Mouse (Mus musculus) CH12.LX (cell line): ENCODE measurements at regions not wholly inside any gene's neighbourhood (a gene's known extent, or its start where the extent isn't known, plus 50 kb on each side); places are given as distances from the start of the nearest gene placed in this dataset.

Source experiments
- DNase-seq: peaks from one replicate; pipeline ENCODE4 v3.0.0-alpha.2; 2013; ENCODE audit errors: extremely low read depth
- H3K27ac ChIP-seq: 2 replicates; pipeline ENCODE4 v1.5.1; 2012; ENCODE audit warnings: low read depth, mild to moderate bottlenecking, control low read depth, moderate library complexity; ENCODE audit not compliant: insufficient read depth
- H3K27me3 ChIP-seq: replicated peaks from 2 replicates; pipeline ENCODE3; 2012; ENCODE audit warnings: inconsistent platforms
- H3K36me3 ChIP-seq, 2 experiments: replicated peaks in 1 of 2; 2 replicates each; pipeline versions ENCODE3 to v1.6.1; 2012; ENCODE audit warnings: inconsistent platforms in 1 of 2, low read length in 1 of 2, mild to moderate bottlenecking in 1 of 2, mixed read lengths in 1 of 2, moderate library complexity in 1 of 2; ENCODE audit not compliant: control insufficient read depth in 1 of 2, insufficient read depth in 1 of 2
- H3K4me1 ChIP-seq, 2 experiments: 2 replicates each; pipeline ENCODE4 v1.6.1; 2012; ENCODE audit warnings: inconsistent platforms in 1 of 2, moderate library complexity in 1 of 2; ENCODE audit not compliant: insufficient read depth in 2 of 2, control insufficient read depth in 1 of 2
- H3K4me2 ChIP-seq: 2 replicates; pipeline ENCODE4 v1.6.1; 2012; ENCODE audit warnings: low read depth, mild to moderate bottlenecking, control low read depth; ENCODE audit not compliant: poor library complexity, insufficient read depth, severe bottlenecking
- H3K4me3 ChIP-seq, 3 experiments: fragments of 150-350 bp in 1 of 3; sonication (generic) in 1 of 3; replicated peaks in 1 of 3; 2 replicates each; pipeline versions ENCODE3 to v1.5.1; 2011 to 2012; ENCODE audit warnings: low read depth in 2 of 3, low read length in 2 of 3, mild to moderate bottlenecking in 2 of 3, moderate library complexity in 2 of 3, control low read depth in 1 of 3, improper control_type of control experiment in 1 of 3, inconsistent platforms in 1 of 3, mixed read lengths in 1 of 3; ENCODE audit not compliant: poor library complexity in 1 of 3
- H3K79me2 ChIP-seq: replicated peaks from 2 replicates; pipeline ENCODE4 v1.6.1; 2012; ENCODE audit warnings: mild to moderate bottlenecking, moderate library complexity; ENCODE audit not compliant: control insufficient read depth, poor library complexity, insufficient read depth, severe bottlenecking; ENCODE audit errors: extremely low read depth
- H3K9ac ChIP-seq: 2 replicates; pipeline ENCODE4 v1.6.1; 2012; ENCODE audit warnings: low read depth, mild to moderate bottlenecking, control low read depth, moderate library complexity; ENCODE audit not compliant: insufficient read depth
- H3K9me3 ChIP-seq: replicated peaks from 2 replicates; pipeline ENCODE3; 2012; ENCODE audit warnings: low read length, inconsistent platforms, mixed read lengths
- CHD1 ChIP-seq: IDR thresholded peaks from 2 replicates; pipeline ENCODE4 v1.6.1; 2012; ENCODE audit warnings: low read depth, low read length, improper control_type of control experiment, inconsistent platforms
- ELF1 ChIP-seq: IDR thresholded peaks from 2 replicates; pipeline ENCODE4 v1.6.1; 2014; ENCODE audit warnings: low read depth, mild to moderate bottlenecking, inconsistent platforms, low read length, improper control_type of control experiment
- ETS1 ChIP-seq: conservative IDR thresholded peaks from 2 replicates; pipeline ENCODE4 v1.6.1; 2012; ENCODE audit warnings: low read depth, mild to moderate bottlenecking, inconsistent platforms, low read length, improper control_type of control experiment, moderate library complexity
- IRF4 ChIP-seq: IDR thresholded peaks from 2 replicates; pipeline ENCODE4 v1.6.1; 2014; ENCODE audit warnings: low read depth, mild to moderate bottlenecking, inconsistent platforms, low read length, improper control_type of control experiment
- MAFK ChIP-seq: IDR thresholded peaks from 2 replicates; pipeline ENCODE4 v1.6.1; 2011; ENCODE audit warnings: low read length, improper control_type of control experiment; ENCODE audit not compliant: insufficient replicate concordance
- MAX ChIP-seq: IDR thresholded peaks from 2 replicates; pipeline ENCODE4 v1.6.1; 2011; ENCODE audit warnings: low read length, improper control_type of control experiment
- NRF1 ChIP-seq: IDR thresholded peaks from 2 replicates; pipeline ENCODE4 v1.6.1; 2014; ENCODE audit warnings: low read depth, mild to moderate bottlenecking, inconsistent platforms, low read length, improper control_type of control experiment, moderate library complexity
- POLR2A ChIP-seq: IDR thresholded peaks from 2 replicates; pipeline ENCODE4 v1.6.1; 2011; ENCODE audit warnings: low read depth, mild to moderate bottlenecking, improper control_type of control experiment, low read length
- RAD21 ChIP-seq: IDR thresholded peaks from 2 replicates; pipeline ENCODE4 v1.6.1; 2011; ENCODE audit warnings: low read depth, mild to moderate bottlenecking, low read length, improper control_type of control experiment, moderate library complexity
- RCOR1 ChIP-seq: conservative IDR thresholded peaks from 2 replicates; pipeline ENCODE4 v1.6.1; 2012; ENCODE audit warnings: low read depth, mild to moderate bottlenecking, inconsistent platforms, low read length, improper control_type of control experiment
- SMC3 ChIP-seq: IDR thresholded peaks from 2 replicates; pipeline ENCODE4 v1.6.1; 2011; ENCODE audit warnings: low read depth, low read length, improper control_type of control experiment
- TCF12 ChIP-seq: IDR thresholded peaks from 2 replicates; pipeline ENCODE4 v1.6.1; 2014; ENCODE audit warnings: low read depth, mild to moderate bottlenecking, inconsistent platforms, low read length, improper control_type of control experiment
- USF1 ChIP-seq: IDR thresholded peaks from 2 replicates; pipeline ENCODE4 v1.6.1; 2014; ENCODE audit warnings: low read depth, mild to moderate bottlenecking, inconsistent platforms, low read length, improper control_type of control experiment
- ZC3H11A ChIP-seq: IDR thresholded peaks from 2 replicates; pipeline ENCODE4 v1.6.1; 2012; ENCODE audit warnings: low read depth, mild to moderate bottlenecking, inconsistent platforms, low read length, improper control_type of control experiment
- dilution Hi-C: fragments of 300-500 bp; cut with MboI; formaldehyde crosslinking; loops from 2 replicates; pipeline ENCODE4 v1.14.3; 2020; ENCODE audit warnings: low sequenced_read_pairs; ENCODE audit not compliant: extremely low pct_unique_long_range_greater_than_20kb, extremely low pct_ligation_motif_present
- in situ Hi-C: fragments of 300-500 bp; cut with MboI; formaldehyde crosslinking; loops from 3 replicates; pipeline ENCODE4 v1.14.3; 2019; ENCODE audit warnings: low sequenced_read_pairs, low pct_ligation_motif_present, low pct_unique_long_range_greater_than_20kb, mixed read lengths

DNA sequence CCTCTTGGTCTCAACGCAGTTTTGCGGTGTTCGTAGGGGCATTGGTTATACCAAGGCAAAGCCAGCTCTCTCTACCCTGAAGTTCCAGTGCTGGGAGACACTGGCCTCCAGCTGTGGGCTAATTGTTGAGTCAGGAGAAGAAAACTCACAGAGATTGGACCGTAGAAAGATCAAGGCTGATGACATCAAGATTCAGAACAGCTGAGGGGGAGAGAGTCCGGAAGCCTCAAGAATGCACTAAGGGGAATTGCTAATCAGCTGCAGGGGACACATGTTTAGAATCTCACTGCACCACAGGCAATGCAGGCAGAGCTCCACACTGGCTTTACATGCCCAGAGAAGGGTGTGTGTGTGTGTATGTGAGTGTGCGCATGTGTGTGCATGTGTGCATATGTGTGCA, 59.6 kb upstream of the Prickle1 start:
- no peak overlapping the region for H3K4me3 ChIP-seq
- no peaks in the 10 kb centered on the region for H3K36me3 ChIP-seq
- dilution Hi-C loops (no loop called here), in situ Hi-C loops (no loop called here)
- no peak overlapping the region for H3K9ac ChIP-seq
- H3K4me2 ChIP-seq: no peak overlapping the region
- DNase-seq: no peak
- no peaks in the 10 kb centered on the region for H3K27me3 ChIP-seq
- peaks cover 23% of the 10 kb centered on the region for H3K9me3 ChIP-seq
- no peaks in the 10 kb centered on the region for H3K4me1 ChIP-seq
- H3K79me2 ChIP-seq: no peaks in the 10 kb centered on the region
- H3K27ac ChIP-seq: no peak overlapping the region; the same call in 1 of the 2 replicates
- no peak for TF ChIP-seq CHD1
- TF ChIP-seq POLR2A: no peak
- no peak for TF ChIP-seq SMC3
- no peak for TF ChIP-seq ZC3H11A

DNA sequence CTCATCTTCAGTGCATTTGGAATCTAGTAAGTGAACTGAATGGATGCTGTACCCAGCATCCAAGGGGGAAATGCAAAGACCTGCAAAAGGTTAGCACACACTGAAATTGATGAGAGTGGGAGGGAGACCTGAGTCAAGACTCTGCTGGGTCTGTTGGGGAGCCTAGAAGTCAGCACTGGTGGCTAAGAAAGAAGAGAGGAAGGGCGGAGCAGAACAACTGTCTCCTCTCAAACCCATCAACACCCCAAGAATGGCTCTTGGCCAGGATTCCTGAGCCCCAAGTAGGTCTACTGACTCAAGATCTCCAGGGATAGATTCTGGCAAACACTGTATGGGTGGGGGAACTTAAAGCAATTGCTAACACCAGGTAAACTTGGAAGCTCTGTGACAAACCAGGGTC, 57.7 kb upstream of the Prickle1 start:
- Histone ChIP-seq H3K27me3 (no peaks in the 10 kb centered on the region), H3K36me3 (no peaks in the 10 kb centered on the region), H3K79me2 (no peaks in the 10 kb centered on the region), H3K4me2 (no peak overlapping the region), H3K4me1 (no peaks in the 10 kb centered on the region), H3K27ac (no peak overlapping the region), H3K9me3 (peaks cover 22% of the 10 kb centered on the region), H3K9ac (no peak overlapping the region), H3K4me3 (no peak overlapping the region)
- dilution Hi-C loops (no loop called here), in situ Hi-C loops (no loop called here)
- DNase-seq: no peak
- TF ChIP-seq IRF4 (no peak), POLR2A (no peak), NRF1 (no peak), ETS1 (no peak), USF1 (no peak), MAX (no peak), ELF1 (no peak), RCOR1 (no peak), MAFK (no peak)

DNA sequence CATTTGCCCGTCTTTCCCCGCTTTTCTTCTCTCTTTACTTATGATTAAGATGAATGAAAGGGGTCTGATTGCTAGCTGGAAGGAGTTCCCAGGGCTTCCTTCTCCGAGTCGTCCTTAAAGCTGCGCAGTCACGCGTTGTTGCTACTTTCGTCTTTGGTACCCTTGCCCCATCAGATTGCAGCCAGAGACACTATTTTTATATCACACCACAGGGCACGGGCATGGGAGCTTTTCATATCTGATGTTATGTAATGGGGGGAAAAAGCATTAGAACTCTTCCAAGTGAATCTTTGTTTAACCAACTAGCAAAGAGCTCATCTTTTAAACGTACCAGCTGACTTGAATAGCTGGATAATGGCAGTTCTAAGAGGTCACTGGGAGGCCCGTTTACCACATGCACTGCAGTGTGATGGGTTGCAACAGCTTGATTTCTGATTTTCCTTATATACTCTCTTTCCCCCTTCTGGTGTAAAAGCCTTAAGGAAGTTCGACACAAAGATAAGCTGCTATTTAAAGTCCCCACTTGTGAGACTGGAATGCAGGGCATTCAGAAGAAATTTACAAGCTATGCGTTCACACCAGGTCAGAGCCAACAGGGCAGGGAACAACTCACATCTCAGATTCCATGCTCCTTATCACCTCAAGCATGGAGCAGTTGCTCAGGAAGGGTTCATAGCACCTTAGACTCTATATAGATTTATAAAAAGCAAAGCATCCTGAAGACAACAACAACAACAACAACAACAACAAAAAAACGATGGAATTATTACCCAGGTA, 55.5 kb upstream of the Prickle1 start:
- Histone ChIP-seq H3K27ac (no peak overlapping the region), H3K79me2 (no peaks in the 10 kb centered on the region), H3K36me3 (no peaks in the 10 kb centered on the region), H3K4me1 (no peaks in the 10 kb centered on the region), H3K9me3 (peaks cover 23% of the 10 kb centered on the region), H3K9ac (no peak overlapping the region), H3K4me3 (no peak overlapping the region), H3K4me2 (no peak overlapping the region), H3K27me3 (no peaks in the 10 kb centered on the region)
- in situ Hi-C loops: no loop called here
- dilution Hi-C loops: no loop called here
- DNase-seq: no peak
- no peak for TF ChIP-seq ZC3H11A
- TF ChIP-seq RAD21: no peak
- TF ChIP-seq TCF12: no peak
- TF ChIP-seq ELF1: no peak
